Mouse (Mus musculus) thymus, postnatal 14 days (tissue): ENCODE measurements around the gene Hoxd10.

Source experiments
- DNase-seq: peaks from one replicate; pipeline ENCODE4 v3.0.0; 2021

Hoxd10 gene

DNA sequence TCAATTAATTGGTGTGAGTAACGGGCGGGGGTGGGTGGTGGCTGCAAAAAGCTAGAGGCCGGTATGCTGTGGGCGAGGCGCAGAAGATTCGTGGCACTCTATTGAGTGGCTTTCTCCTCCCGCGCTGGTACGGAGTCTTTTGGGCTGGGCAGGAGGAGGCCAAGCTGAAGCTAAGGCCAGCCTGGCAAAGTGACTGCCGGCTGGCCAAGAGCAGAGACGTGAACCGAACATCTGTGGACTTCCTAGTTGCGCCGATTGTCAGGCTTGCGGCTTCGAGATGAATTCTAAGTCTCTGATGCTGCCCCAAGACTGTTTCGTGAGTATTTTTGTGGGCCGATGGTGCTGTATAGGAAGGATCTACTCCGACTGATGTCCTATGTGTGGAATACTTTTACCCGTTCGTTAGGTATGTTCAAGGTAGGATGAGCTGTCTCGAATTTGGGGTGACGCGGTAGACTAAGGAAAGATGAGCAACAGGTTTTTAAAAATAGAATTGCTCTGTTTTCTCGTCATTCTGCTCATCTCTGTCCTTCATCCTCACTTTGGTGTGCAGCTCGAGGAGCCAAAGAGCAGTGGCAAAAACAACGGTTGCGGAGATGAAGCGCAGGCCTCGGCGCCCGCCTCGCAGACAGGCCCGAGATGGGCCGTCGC lies 24.4 kb upstream of the Hoxd10 start:
- DNase-seq, result no peak

GRCm38 (mm10) chr2:74667842-74668357 lies 23.8 kb upstream of the Hoxd10 start, which contains the start of gene Hoxd13:
TSS of gene Hoxd13 (plus strand) at chr2:74668310.
- no peak for DNase-seq

DNA sequence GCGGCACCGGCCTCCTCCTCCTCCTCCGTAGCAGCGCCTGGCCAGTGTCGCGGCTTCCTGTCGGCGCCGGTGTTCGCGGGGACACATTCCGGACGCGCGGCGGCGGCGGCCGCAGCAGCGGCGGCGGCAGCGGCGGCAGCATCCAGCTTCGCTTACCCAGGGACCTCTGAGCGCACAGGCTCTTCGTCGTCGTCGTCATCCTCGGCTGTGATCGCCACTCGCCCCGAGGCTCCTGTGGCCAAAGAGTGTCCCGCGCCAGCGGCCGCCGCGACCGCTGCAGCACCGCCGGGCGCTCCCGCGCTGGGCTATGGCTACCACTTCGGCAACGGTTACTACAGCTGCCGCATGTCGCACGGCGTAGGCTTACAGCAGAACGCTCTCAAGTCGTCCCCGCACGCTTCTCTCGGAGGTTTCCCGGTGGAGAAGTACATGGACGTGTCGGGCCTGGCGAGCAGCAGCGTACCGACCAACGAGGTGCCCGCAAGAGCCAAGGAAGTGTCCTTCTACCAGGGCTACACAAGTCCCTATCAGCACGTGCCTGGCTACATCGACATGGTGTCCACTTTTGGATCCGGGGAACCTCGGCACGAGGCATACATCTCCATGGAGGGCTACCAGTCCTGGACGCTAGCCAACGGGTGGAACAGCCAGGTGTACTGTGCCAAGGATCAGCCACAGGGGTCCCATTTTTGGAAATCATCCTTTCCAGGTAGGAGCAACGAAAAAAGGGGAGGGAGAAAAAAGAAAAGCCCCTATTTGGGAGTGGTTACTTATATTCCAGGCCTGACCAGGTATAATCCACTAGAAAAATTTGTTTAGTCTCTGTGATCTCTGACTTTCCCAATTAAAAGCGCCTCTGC lies 23.1 kb upstream of the Hoxd10 start:
- no peak for DNase-seq

DNA sequence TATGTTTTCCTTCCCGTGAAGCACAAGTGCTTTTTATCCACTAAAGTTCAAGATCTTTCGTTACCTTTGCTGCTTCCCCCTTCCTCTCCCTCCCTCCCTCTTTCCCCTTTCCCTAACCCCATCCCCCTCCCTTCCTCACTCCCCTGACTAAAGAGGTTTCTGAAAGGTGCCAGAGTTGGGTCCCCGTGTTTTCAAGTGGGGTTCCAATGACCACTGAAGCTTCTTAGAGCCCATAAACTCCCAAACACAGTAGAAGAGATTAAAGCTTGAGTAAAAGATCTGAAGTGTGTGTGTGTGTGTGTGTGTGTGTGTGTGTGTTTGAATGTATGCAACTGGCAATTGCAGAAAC lies 22.5 kb upstream of the Hoxd10 start:
- DNase-seq, result no peak

DNA sequence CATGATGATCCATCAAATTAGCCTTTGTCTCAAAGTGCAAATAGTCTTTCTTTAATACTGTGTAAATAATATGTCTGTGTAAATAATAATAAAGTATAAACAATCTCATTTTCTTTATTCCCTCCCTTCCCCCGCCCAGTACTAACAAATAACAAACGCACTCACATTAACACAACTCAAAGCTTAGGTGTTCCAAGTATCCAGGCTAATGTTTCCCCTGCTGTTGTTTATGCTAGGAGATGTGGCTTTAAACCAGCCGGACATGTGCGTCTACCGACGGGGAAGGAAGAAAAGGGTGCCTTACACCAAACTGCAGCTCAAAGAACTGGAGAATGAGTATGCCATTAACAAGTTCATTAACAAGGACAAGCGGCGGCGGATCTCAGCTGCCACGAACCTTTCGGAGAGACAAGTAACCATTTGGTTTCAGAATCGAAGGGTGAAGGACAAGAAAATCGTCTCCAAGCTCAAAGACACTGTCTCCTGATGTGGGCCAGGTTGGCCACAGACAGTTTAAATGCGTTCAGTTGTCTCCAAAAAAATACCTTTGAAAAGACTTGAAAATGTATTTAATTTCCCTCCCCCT lies 22.0 kb upstream of the Hoxd10 start:
- no peak for DNase-seq

GRCm38 (mm10) chr2:74670632-74671188 lies 21.0 kb upstream of the Hoxd10 start:
- no peak for DNase-seq

GRCm38 (mm10) chr2:74671847-74672246 lies 19.9 kb upstream of the Hoxd10 start:
- no peak for DNase-seq

DNA sequence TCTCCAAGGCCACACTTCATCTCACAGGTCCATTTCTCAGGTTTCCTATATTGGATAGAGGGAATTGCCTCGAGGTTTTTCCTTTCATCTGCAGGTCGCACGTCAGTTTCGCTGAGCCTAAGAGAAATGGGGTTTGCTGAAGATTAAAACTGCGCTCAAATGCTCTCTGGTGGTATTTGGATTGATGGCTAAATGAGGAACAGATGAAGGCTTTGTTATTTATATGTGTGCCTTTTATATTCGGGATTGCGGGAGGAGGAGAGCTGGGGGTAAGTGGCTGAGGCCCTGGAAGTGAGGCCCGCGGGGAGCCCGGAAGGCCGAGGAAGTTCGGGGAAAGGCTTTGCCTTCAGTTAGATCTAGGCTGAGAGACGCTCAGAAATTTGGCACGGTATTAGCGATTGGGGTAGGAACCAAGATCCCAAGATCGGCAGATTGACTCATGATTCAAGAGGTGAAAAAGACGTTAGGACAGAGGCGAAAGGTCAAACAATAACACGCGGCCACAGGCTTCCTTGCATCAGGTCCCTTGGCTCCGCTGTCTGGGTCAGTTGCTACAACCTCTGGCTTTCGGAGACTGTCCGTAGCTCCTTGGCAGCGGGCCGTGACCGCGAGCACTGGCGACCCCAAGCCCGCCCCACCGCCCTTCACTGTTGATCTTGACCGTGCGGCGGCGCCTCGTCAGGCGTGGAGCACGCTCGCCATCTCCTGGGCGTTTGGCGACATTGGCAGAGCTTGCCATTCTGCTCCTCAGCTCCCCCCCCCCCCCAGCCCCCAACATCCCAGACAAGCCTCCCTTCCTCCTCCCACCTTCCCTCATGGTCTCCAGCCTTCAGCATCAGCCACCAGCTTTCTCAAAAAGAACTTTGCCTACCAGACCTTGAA lies 19.0 kb upstream of the Hoxd10 start:
- DNase-seq, result peak; percentile 51

DNA sequence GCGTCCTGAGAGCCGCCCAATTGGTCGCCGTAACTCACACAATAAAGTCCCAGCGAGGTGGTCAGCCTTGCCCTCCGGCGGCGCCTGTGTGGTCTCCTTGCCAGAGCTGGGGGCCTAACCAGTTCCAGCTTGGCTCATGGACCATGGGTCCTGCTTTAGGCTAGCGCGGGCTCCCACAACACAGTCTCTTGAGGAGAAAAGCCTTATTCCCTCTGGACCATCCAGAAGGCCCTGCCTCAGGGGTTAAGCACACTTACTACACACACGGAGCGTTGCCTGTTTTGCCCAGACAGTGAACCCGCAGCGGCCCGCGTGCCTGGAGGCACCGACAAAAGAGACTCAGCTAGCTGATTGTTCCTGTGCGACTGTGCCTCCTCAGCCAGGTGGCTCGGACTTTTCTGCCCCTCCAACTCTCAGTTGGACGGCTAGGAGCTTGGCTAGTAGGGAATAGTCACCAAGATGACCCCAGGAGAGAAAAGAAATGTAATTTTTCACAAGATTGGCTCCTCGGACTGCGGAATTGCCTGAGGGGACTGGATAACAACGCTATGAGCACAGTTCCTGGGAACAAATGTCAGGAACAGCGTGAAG lies 17.8 kb upstream of the Hoxd10 start:
- no peak for DNase-seq

DNA sequence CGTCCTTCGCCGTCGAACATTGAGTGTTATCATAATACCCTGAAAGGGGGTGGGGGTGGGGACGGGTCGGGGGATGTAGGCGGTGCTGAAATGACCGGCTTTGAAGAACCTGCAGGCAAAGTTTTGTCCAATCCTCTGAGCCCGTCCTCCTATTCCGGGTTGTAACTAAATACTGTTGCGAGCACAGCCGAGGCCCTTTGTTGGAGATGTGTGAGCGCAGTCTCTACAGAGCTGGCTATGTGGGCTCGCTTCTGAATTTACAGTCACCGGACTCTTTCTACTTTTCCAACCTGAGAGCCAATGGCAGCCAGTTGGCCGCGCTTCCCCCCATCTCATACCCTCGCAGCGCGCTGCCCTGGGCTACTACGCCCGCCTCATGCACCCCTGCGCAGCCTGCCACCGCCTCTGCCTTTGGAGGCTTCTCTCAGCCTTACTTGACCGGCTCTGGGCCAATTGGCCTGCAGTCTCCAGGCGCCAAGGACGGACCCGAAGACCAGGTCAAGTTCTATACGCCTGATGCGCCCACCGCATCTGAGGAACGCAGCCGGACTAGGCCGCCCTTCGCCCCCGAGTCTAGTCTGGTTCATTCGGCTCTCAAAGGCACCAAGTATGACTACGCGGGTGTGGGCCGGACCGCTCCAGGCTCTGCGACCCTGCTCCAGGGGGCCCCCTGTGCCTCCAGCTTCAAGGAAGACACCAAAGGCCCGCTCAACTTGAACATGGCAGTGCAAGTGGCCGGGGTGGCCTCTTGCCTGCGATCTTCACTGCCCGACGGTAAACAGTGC lies 16.7 kb upstream of the Hoxd10 start, which contains the start of gene Hoxd12:
Gene Hoxd12 (plus strand): TSS at position 133 of the 785 bp plus-strand sequence.
- DNase-seq, result no peak

- no peak for DNase-seq
Observed at GRCm38 (mm10) chr2:74675666-74676282, 15.9 kb upstream of the Hoxd10 start.

DNA sequence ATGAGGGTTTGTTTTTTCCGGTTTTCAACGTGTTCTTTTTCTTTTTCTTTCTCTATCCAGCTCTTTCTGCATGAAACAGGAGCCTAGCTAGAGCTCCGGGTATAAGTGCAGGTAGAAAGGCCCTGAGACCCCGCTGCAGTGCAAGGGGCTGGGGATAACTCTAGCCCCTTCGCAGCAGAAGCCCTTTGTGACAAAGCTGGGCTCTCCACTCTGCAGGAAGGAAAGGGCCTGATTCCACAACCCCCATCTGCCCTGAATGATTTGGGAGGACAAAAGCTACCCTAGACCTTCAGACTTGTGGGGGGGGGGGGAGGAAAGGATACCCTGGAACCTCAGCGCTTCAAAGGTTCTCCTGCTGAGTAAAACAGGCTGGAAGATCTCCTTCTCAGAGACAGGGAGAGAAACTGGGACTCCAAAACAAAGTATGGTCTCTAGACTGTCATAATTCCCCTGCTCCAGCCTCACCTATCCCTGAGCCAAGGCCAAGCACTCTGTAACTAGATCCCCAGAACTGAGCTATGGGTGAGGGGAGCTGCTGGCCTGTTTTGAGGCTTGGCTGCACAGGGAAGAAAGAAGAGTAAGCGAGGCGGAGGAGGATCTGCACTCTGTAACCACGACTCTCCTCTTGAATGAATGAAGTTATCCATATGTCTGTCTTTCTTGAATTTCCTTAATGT lies 15.2 kb upstream of the Hoxd10 start:
- DNase-seq, result no peak

DNA sequence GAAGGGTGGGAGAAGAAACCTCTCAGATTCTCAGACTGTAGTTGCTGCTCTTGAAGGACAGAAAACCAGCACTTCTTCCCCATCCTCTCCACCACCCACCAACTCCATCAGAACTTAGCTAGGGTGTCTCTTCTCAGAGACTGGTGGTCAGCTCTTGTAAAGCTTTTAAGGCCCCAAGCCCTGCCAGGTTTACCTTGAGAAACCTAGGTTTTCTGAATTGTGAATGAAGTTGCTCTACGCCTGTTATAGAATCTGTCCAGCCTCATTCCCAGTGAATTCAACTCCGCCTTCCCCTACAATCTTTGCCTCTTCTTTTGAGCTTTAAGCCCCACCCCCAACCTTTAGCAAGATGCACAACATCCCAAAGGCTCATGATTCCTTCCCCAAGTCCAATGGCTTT lies 14.6 kb upstream of the Hoxd10 start:
- no peak for DNase-seq

GRCm38 (mm10) chr2:74678891-74679595 lies 12.7 kb upstream of the Hoxd10 start, which contains the start of gene Hoxd11:
TSS of gene Hoxd11 (plus strand) at chr2:74679557.
- DNase-seq, result no peak

- no peak for DNase-seq
Observed at GRCm38 (mm10) chr2:74679596-74679971, 12.1 kb upstream of the Hoxd10 start.

DNA sequence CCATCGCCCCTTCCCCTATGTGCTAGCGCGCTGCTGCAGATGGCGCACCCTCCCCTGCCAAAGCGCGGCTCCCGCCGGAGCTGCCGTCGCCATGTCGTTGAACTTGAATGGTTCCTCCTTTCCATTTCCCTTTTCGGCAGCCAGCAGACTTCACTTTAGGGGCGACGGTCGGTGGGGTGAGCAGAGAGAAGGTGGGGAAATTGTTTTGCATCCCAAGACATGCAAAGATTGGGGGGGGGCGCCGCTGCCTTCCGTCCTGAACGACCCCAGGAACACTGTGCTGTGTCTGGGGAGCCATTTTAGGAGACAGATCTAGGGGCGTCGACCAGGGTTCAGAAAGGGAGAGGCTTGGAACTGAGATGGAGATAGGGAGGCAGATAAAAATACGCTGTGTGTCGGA lies 11.7 kb upstream of the Hoxd10 start:
- DNase-seq, result no peak

GRCm38 (mm10) chr2:74680561-74681398 lies 10.9 kb upstream of the Hoxd10 start:
- DNase-seq, result no peak
